Mouse (Mus musculus): ENCODE data around the gene Psmb8.

- TF ChIP-seq POLR2A (IDR thresholded peaks at IDR 0.05; ENCODE audit: extremely low read depth, insufficient read depth, low read length) (no peak), CTCF (IDR thresholded peaks at IDR 0.05; ENCODE audit: low read depth, low read length) (no peak)
Observed at GRCm38 (mm10) chr17:34205021-34205745, 7.7 kb downstream of the Psmb8 start.
